Mouse (Mus musculus) embryonic facial prominence, embryonic 14.5 days (tissue): Measurements from ENCODE around the gene Rfx1. TPM values are rescaled to one million over a fixed set of nuclear protein-coding genes. Genes with fewer than 3 reads are reported as not detected.
A peak's percentile ranks its signal among the peaks of the same experiment; 100 is the strongest.

Source experiments
- ATAC-seq: fragments of 200-750 bp; cut with Nextera tagmentation; 2 replicates; pipeline ENCODE4 v1.8.0; 2017; ENCODE audit warnings: low read depth, moderate number of reproducible peaks, moderate TSS enrichment
- DNase-seq: peaks from one replicate; pipeline ENCODE4 v3.0.0-alpha.2; 2015; ENCODE audit warnings: low spot score
- H3K27ac ChIP-seq: fragments of 300-500 bp; sonication (generic); replicated peaks from 2 replicates; pipeline ENCODE4 v1.5.1; 2014; ENCODE audit warnings: low read depth, mild to moderate bottlenecking, low read length, moderate library complexity
- H3K27me3 ChIP-seq: fragments of 300-500 bp; sonication (generic); replicated peaks from 2 replicates; pipeline ENCODE4 v1.6.1; 2014; ENCODE audit warnings: low read length; ENCODE audit not compliant: control insufficient read depth, insufficient read depth
- H3K36me3 ChIP-seq: fragments of 300-500 bp; sonication (generic); 2 replicates; pipeline ENCODE4 v1.6.1; 2014; ENCODE audit warnings: low read length, mixed read lengths; ENCODE audit not compliant: control insufficient read depth, insufficient read depth
- H3K4me1 ChIP-seq: fragments of 300-500 bp; sonication (generic); 2 replicates; pipeline ENCODE4 v1.6.1; 2014; ENCODE audit warnings: antibody characterized with exemption, low read length; ENCODE audit not compliant: control insufficient read depth, insufficient read depth
- H3K4me2 ChIP-seq: fragments of 300-500 bp; sonication (generic); 2 replicates; pipeline ENCODE4 v1.6.1; 2014; ENCODE audit warnings: low read depth, mild to moderate bottlenecking, low read length, moderate library complexity, mixed read lengths
- H3K4me3 ChIP-seq: fragments of 300-500 bp; sonication (generic); 2 replicates; pipeline ENCODE4 v1.5.1; 2014; ENCODE audit warnings: low read depth, mild to moderate bottlenecking, low read length
- H3K9ac ChIP-seq: fragments of 300-500 bp; sonication (generic); 2 replicates; pipeline ENCODE4 v1.6.1; 2014; ENCODE audit warnings: low read depth, mild to moderate bottlenecking, low read length, moderate library complexity, mixed read lengths
- H3K9me3 ChIP-seq: fragments of 300-500 bp; sonication (generic); 2 replicates; pipeline ENCODE4 v1.6.1; 2016; ENCODE audit warnings: low read length; ENCODE audit not compliant: control insufficient read depth
- WGBS: fragments of 180-500 bp; shearing (Covaris S2); extraction: QIAGEN DNeasy Blood & Tissue Kit; methylation state at CpG from one replicate; pipeline ENCODE4 v1.1.7; 2014; 5-methylcytosine and 5-hydroxymethylcytosine counted together
- polyA plus RNA-seq: library from polyadenylated mRNA; unstranded; fragments of >200 nt; fragmentation: Nextera tagmentation; extraction: Ambion mirVana; gene quantifications from 2 replicates; pipeline ENCODE4 v1.2.1, GENCODE M21; 2014

Rfx1 gene
- polyA plus RNA-seq = 9.1 and 10.0 TPM in 2 replicates

GRCm38 (mm10) chr8:84066291-84066930, at the start of gene Rfx1:
TSS of gene Rfx1 (plus strand) at chr8:84066834.
- WGBS = under 1% methylated on average over 44 of the region's 51 CpGs
- peaks cover 7% of the 10 kb centered on the region for H3K4me1 ChIP-seq
- H3K4me3 ChIP-seq = peak within 1 kb of the TSS; percentile 95
- peak within 1 kb of the TSS; percentile 83 for H3K4me2 ChIP-seq
- ATAC-seq = peak; percentile 98
- peak; percentile 100 for DNase-seq
- H3K27me3 ChIP-seq = no peaks in the 10 kb centered on the region
- H3K36me3 ChIP-seq = no peaks in the 10 kb centered on the region
- no peaks in the 10 kb centered on the region for H3K9me3 ChIP-seq
- H3K27ac ChIP-seq = peak within 1 kb of the TSS; percentile 98
- H3K9ac ChIP-seq = peak within 1 kb of the TSS; percentile 95

DNA sequence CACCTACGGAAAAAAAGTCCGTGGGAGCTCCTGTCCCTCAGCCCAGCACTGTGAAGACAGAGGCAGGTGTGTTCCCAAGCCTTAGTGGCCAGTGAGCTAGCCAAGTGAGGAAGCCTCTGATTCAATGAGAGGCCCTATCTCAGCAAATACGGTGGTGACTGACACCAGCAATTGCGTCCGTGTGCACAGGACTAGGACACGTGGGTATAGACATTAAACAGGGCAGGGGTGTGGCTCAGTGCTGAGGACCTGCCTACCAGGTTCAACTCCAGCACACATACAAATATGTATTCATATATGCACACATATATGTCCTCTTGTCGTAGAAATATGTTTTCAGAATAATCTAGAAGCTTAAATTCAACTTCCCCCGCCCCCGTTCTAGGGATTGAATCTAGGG, 46.9 kb upstream of the Rfx1 start:
- Histone ChIP-seq H3K4me3 (no peak overlapping the region), H3K27ac (no peak overlapping the region), H3K4me2 (no peak overlapping the region), H3K4me1 (0 out of 2 replicates have a peak, but pooled peaks cover 5% of the 10 kb centered on the region), H3K27me3 (0 out of 2 replicates have a peak, but pooled peaks cover 8% of the 10 kb centered on the region), H3K36me3 (no peaks in the 10 kb centered on the region), H3K9ac (no peak overlapping the region), H3K9me3 (no peaks in the 10 kb centered on the region)
- DNase-seq (no peak), ATAC-seq (no peak)
- WGBS = 83% methylated on average over 9 of the region's 9 CpGs

GRCm38 (mm10) chr8:84021096-84021495, 45.5 kb upstream of the Rfx1 start, which contains the start of gene Palm3:
TSS of gene Palm3 (plus strand) at chr8:84021471.
- no peak within 1 kb of the TSS for H3K27ac ChIP-seq
- 0 out of 2 replicates have a peak within 1 kb of the TSS, but pooled peaks have one; percentile 2 for H3K4me3 ChIP-seq
- 0 out of 2 replicates have a peak, but pooled peaks cover 5% of the 10 kb centered on the region for H3K4me1 ChIP-seq
- ATAC-seq (peak; percentile 50; the same call in 1 of the 2 replicates), DNase-seq (no peak)
- no peaks in the 10 kb centered on the region for H3K9me3 ChIP-seq
- 0 out of 2 replicates have a peak, but pooled peaks cover 7% of the 10 kb centered on the region for H3K27me3 ChIP-seq
- H3K4me2 ChIP-seq = peak within 1 kb of the TSS; percentile 25
- no peak within 1 kb of the TSS for H3K9ac ChIP-seq
- no peaks in the 10 kb centered on the region for H3K36me3 ChIP-seq
- WGBS = 12% methylated on average over 18 of the region's 18 CpGs

DNA sequence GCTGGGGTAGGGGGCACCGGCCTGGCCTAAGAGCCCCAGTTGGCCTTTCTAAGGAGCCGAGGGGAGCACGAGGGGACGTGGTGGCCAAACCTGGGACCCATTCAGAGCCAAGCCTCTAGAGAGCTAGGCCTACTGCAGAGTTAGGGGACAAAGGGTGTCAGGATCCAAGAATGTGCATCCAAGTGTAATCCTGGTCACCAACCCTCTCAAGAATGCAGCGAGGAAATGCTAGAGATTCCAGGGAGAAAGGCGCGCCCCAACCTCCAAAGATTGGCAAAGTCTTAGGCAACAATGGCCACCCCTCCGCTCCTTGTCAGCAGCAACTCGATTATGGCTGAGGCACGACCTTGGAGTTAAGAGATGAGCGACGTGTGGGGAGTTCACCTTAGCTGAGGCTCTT, 45.1 kb upstream of the Rfx1 start:
- WGBS = 50% methylated on average over 12 of the region's 12 CpGs
- ATAC-seq (no peak; the same call in 1 of the 2 replicates), DNase-seq (no peak)
- H3K27me3 ChIP-seq = 0 out of 2 replicates have a peak, but pooled peaks cover 7% of the 10 kb centered on the region
- no peak overlapping the region for H3K9ac ChIP-seq
- peak overlapping the region; percentile 25 for H3K4me2 ChIP-seq
- H3K27ac ChIP-seq = no peak overlapping the region
- peaks cover 5% of the 10 kb centered on the region; the same call in 1 of the 2 replicates for H3K4me1 ChIP-seq
- 0 out of 2 replicates have a peak overlapping the region, but pooled peaks have one; percentile 2 for H3K4me3 ChIP-seq
- no peaks in the 10 kb centered on the region for H3K9me3 ChIP-seq
- no peaks in the 10 kb centered on the region for H3K36me3 ChIP-seq

DNA sequence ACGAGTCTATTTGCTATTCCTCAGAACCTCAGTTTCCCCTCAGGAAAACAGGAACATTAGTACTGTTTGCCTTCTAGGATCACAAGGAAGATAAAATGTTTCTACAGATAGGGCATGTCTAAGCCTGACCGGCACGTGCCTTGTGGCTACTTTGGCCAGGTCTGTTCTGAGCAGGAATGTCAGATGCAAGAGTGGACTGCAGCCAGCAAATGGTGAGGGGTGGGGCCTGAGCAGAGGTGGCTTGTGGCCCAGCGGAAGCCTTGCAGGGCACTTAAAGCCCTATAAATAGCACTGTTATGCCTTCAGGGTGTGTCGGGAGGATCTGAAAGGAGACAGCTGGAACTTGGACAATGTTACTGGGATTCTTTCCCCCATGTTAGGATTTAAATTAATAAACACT, 43.5 kb upstream of the Rfx1 start:
- WGBS = 28% methylated on average over 5 of the region's 5 CpGs
- H3K4me1 ChIP-seq = peaks cover 5% of the 10 kb centered on the region; the same call in 1 of the 2 replicates

DNA sequence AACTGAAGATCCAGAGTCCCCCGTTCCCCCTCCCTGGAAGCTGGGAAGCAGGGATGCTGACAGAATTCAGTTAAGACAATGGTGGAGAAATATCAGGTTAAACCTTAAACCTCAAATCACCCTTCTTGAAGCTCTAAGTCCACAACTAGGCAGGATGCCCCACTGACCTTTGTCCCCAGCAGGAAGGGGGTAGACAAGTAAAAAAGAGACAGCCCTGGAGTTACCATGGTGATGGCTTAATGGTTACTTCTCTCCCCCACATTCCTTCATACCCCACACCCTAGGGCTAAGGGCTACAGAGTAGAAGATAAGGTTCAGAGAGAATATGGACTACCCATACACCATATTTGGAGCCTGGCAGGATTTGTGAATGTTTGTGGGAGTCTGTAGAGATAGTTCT, 43.0 kb upstream of the Rfx1 start:
- H3K9me3 ChIP-seq = no peaks in the 10 kb centered on the region
- WGBS = 68% methylated on average over 1 of the region's 1 CpGs
- H3K4me3 ChIP-seq = no peak overlapping the region
- H3K4me2 ChIP-seq = no peak overlapping the region
- H3K9ac ChIP-seq = no peak overlapping the region
- no peak overlapping the region for H3K27ac ChIP-seq
- no peaks in the 10 kb centered on the region for H3K36me3 ChIP-seq
- DNase-seq = no peak
- 0 out of 2 replicates have a peak, but pooled peaks cover 7% of the 10 kb centered on the region for H3K27me3 ChIP-seq
- H3K4me1 ChIP-seq = peaks cover 5% of the 10 kb centered on the region; the same call in 1 of the 2 replicates
- no peak for ATAC-seq

More for the DNA sequence above, 43.5 kb upstream of the Rfx1 start:
- Histone ChIP-seq H3K36me3 (no peaks in the 10 kb centered on the region), H3K27me3 (0 out of 2 replicates have a peak, but pooled peaks cover 7% of the 10 kb centered on the region), H3K4me2 (no peak overlapping the region), H3K9ac (no peak overlapping the region), H3K27ac (no peak overlapping the region), H3K4me3 (no peak overlapping the region), H3K9me3 (no peaks in the 10 kb centered on the region)
- DNase-seq (peak; percentile 52), ATAC-seq (no peak)

DNA sequence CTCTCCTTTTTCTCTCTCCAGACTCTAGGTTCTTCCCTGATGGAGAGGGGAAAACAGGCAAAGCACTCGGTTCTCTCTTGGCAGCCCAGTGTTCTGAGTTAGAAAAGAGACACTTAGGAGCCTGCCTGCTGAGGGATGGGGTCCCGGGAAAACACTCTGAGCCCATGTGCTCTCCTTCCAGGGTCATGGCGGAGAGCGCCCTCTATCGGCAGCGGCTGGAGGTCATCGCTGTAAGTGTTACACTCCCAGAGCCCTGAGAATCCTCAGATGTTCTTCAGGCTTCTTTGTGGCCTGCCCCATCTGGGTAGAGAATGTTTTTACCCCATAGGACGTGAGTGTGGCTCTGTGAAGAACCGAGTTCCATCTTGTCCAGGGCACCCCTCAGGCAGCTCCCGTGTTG, 42.5 kb upstream of the Rfx1 start:
- no peak overlapping the region for H3K4me3 ChIP-seq
- no peak overlapping the region for H3K9ac ChIP-seq
- DNase-seq = no peak
- H3K27ac ChIP-seq = no peak overlapping the region
- 0 out of 2 replicates have a peak, but pooled peaks cover 7% of the 10 kb centered on the region for H3K27me3 ChIP-seq
- ATAC-seq = no peak
- H3K9me3 ChIP-seq = no peaks in the 10 kb centered on the region
- H3K4me2 ChIP-seq = no peak overlapping the region
- 21% methylated on average over 10 of the region's 10 CpGs for WGBS
- peaks cover 5% of the 10 kb centered on the region; the same call in 1 of the 2 replicates for H3K4me1 ChIP-seq
- H3K36me3 ChIP-seq = no peaks in the 10 kb centered on the region

- Histone ChIP-seq H3K9ac (peak overlapping the region; percentile 60), H3K4me1 (peaks cover 5% of the 10 kb centered on the region; the same call in 1 of the 2 replicates), H3K36me3 (no peaks in the 10 kb centered on the region), H3K9me3 (no peaks in the 10 kb centered on the region), H3K4me2 (peak overlapping the region; percentile 82), H3K27me3 (0 out of 2 replicates have a peak, but pooled peaks cover 7% of the 10 kb centered on the region), H3K4me3 (peak overlapping the region; percentile 49), H3K27ac (no peak overlapping the region)
- WGBS = 1% methylated on average over 32 of the region's 41 CpGs
- peak; percentile 90 for DNase-seq
- peak; percentile 85 for ATAC-seq
These were observed 40.8 kb upstream of the Rfx1 start for GRCm38 (mm10) chr8:84025863-84026262.
